Mouse (Mus musculus) mouse embryonic stem cell (cell line): Measurements from ENCODE around the gene Rap1a.

Experiments
- in situ Hi-C, 2 experiments: fragments of 300-500 bp; cut with MboI; formaldehyde crosslinking; loops; 1 replicate in 1 of 2; 3 replicates in 1 of 2; pipeline ENCODE4 v1.14.3; 2019 to 2020; ENCODE audit warnings: low sequenced_read_pairs in 2 of 2, low pct_unique_long_range_greater_than_20kb in 1 of 2, mixed read lengths in 1 of 2; ENCODE audit not compliant: unreplicated experiment in 1 of 2

The Rap1a gene

GRCm38 (mm10) chr3:105801191-105802166 is at the start of gene Rap1a:
Gene Rap1a, minus strand, starts transcription at chr3:105801336.
- in situ Hi-C loops, result no loop called here

GRCm38 (mm10) chr3:105846294-105847069 is 45.3 kb upstream of the Rap1a start:
- in situ Hi-C loops, result no loop called here

GRCm38 (mm10) chr3:105839836-105840235 is 38.7 kb upstream of the Rap1a start:
- in situ Hi-C loops, result no loop called here

- in situ Hi-C loops, result no loop called here
Measured at GRCm38 (mm10) chr3:105838655-105839054, 37.5 kb upstream of the Rap1a start.

GRCm38 (mm10) chr3:105836883-105837282 is 35.7 kb upstream of the Rap1a start:
- in situ Hi-C loops, result no loop called here

- in situ Hi-C loops, result no loop called here
Measured at GRCm38 (mm10) chr3:105835875-105836274, 34.7 kb upstream of the Rap1a start.

GRCm38 (mm10) chr3:105831584-105831983 is 30.4 kb upstream of the Rap1a start:
- in situ Hi-C loops, result no loop called here

GRCm38 (mm10) chr3:105825501-105826161 is 24.5 kb upstream of the Rap1a start:
- in situ Hi-C loops, result no loop called here

- in situ Hi-C loops, result no loop called here
Measured at GRCm38 (mm10) chr3:105824704-105825103, 23.6 kb upstream of the Rap1a start.

GRCm38 (mm10) chr3:105824103-105824502 is 23.0 kb upstream of the Rap1a start:
- in situ Hi-C loops, result no loop called here

- in situ Hi-C loops, result no loop called here
Measured at GRCm38 (mm10) chr3:105823609-105824008, 22.5 kb upstream of the Rap1a start.

- in situ Hi-C loops, result no loop called here
Measured at GRCm38 (mm10) chr3:105821504-105821903, 20.4 kb upstream of the Rap1a start.

- in situ Hi-C loops, result no loop called here
Measured at GRCm38 (mm10) chr3:105820272-105820671, 19.1 kb upstream of the Rap1a start.

- in situ Hi-C loops, result no loop called here
Measured at GRCm38 (mm10) chr3:105818130-105819004, 17.2 kb upstream of the Rap1a start.

GRCm38 (mm10) chr3:105816089-105816488 is 15.0 kb upstream of the Rap1a start:
- in situ Hi-C loops, result no loop called here

GRCm38 (mm10) chr3:105815236-105815904 is 14.2 kb upstream of the Rap1a start:
- in situ Hi-C loops, result no loop called here

GRCm38 (mm10) chr3:105811146-105811545 is 10.0 kb upstream of the Rap1a start:
- in situ Hi-C loops, result no loop called here
